Mouse (Mus musculus) liver, adult 2 months (tissue): ENCODE measurements around the gene Stk32c.

Experiments used
- CTCF ChIP-seq: fragments of 200-500 bp; IDR thresholded peaks from 2 replicates; pipeline ENCODE4 v1.5.1; 2011; ENCODE audit warnings: low read depth, low read length, control low read depth
- POLR2A ChIP-seq: fragments of 200-500 bp; IDR thresholded peaks from 2 replicates; pipeline ENCODE4 v1.6.1; 2011; ENCODE audit warnings: low read length, control low read depth; ENCODE audit not compliant: insufficient read depth; ENCODE audit errors: extremely low read depth

DNA sequence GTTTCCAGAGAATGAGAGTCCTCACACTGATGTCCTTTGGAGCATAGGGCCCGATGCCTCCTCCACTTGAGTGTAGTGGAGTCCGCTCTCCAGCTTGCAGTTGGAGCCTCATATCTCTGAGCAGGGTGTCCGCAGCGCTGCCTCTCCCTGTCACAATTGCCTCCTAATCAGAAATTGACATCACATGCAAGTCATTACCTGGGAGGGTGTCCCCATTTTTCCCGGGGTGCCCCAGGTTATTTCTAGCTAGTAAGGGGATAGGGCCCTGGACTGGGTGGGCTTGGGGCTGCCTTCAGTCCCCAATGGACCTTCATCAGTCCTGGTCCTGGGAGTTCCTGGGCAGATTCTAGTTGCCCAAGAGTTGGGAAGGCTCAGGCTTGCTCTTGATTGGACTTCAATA lies 120.4 kb downstream of the Stk32c start:
- no peak for TF ChIP-seq CTCF
- no peak for TF ChIP-seq POLR2A
